ENCODE assay signal across 19 mouse cellular contexts in the genomic region with DNA sequence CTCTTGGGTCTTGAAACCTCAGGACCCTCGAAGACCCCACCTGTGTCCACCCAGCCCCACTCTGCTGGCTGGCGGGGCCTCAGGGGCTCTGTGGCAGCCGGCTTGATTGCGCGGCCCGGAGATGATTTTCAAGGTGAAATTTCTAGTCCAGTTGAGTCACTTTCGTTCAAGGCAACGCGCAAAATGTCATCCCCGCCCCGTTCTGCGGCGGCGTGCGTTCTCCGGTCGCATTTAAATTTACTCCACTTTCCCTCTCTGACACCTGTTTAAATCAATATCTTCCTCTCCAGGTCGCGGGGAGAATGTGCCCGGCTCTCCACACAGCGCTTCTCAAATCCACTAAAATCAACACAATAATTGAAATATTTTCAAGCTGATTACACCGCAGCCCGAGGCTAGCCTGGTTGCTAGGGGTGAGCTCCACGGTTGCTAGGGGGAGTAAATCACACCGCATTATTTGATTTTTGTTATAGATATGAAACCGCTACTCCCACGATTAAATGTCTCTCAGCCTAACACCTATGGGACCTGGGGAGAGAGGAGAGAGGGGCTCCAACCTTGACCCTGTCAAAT. TPM values are rescaled to one million over a fixed set of nuclear protein-coding genes. Genes with fewer than 3 reads are reported as not detected.
DNase-seq lines count a peak whose midpoint lies in the region; ATAC-seq lines count a peak whose summit lies in the region.
"Had no signal": no experiment of that assay in that cellular context is flagged by ENCODE, and none has a peak within 500 bp of the region (broad histone marks: within the 10 kb centered on the region; RNA-seq: fewer than 3 reads in every experiment).

No protein-coding gene starts in this region.

- H3K4me3 ChIP-seq in kidney, embryonic 14.5 days (ENCODE audit: low read length) = no peak overlapping the region
- H3K4me3 ChIP-seq in embryonic facial prominence, embryonic 12.5 days = no peak overlapping the region
- H3K4me3 ChIP-seq in midbrain, embryonic 16.5 days (ENCODE audit: low read depth, low read length) = peak overlapping the region; percentile 18
- H3K4me3 ChIP-seq: erythroblast, embryonic 14.5 days; heart, embryonic 13.5 days; layer of hippocampus, adult 2 months; limb, embryonic 15.5 days had no signal

- WGBS in kidney, embryonic 14.5 days = 29% methylated on average over 27 of the region's 27 CpGs
- WGBS in embryonic facial prominence, embryonic 12.5 days = 26% methylated on average over 27 of the region's 27 CpGs
- WGBS in midbrain, embryonic 16.5 days = 16% methylated on average over 27 of the region's 27 CpGs

- no peaks in the 10 kb centered on the region for H3K36me3 ChIP-seq in kidney, embryonic 14.5 days (ENCODE audit: control insufficient read depth, insufficient read depth, low read length)
- H3K36me3 ChIP-seq in embryonic facial prominence, embryonic 12.5 days = no peaks in the 10 kb centered on the region
- no peaks in the 10 kb centered on the region for H3K36me3 ChIP-seq in midbrain, embryonic 16.5 days (ENCODE audit: control insufficient read depth, insufficient read depth, low read length)
- H3K36me3 ChIP-seq: heart, embryonic 13.5 days; limb, embryonic 15.5 days had no signal

- H3K4me2 ChIP-seq in kidney, embryonic 14.5 days (replicated peaks; ENCODE audit: low read depth, low read length) = 0 out of 2 replicates have a peak overlapping the region, but pooled peaks have one; percentile 12
- H3K4me2 ChIP-seq in embryonic facial prominence, embryonic 12.5 days (replicated peaks) = peak overlapping the region; percentile 9; the same call in 1 of the 2 replicates
- peak overlapping the region; percentile 48 for H3K4me2 ChIP-seq in midbrain, embryonic 16.5 days (ENCODE audit: low read length)
- H3K4me2 ChIP-seq: heart, embryonic 13.5 days; limb, embryonic 15.5 days had no signal

- H3K9ac ChIP-seq in kidney, embryonic 14.5 days (ENCODE audit: low read depth, low read length) = no peak overlapping the region
- no peak overlapping the region for H3K9ac ChIP-seq in embryonic facial prominence, embryonic 12.5 days
- 0 out of 2 replicates have a peak overlapping the region, but pooled peaks have one; percentile 32 for H3K9ac ChIP-seq in midbrain, embryonic 16.5 days (ENCODE audit: low read depth, low read length)
- H3K9ac ChIP-seq: heart, embryonic 13.5 days; limb, embryonic 15.5 days had no signal

- no peak overlapping the region for H3K27ac ChIP-seq in kidney, embryonic 14.5 days (ENCODE audit: low read depth, low read length)
- H3K27ac ChIP-seq in embryonic facial prominence, embryonic 12.5 days = no peak overlapping the region
- peak overlapping the region; percentile 71 for H3K27ac ChIP-seq in midbrain, embryonic 16.5 days (ENCODE audit: low read length)
- H3K27ac ChIP-seq: heart, embryonic 13.5 days; layer of hippocampus, adult 2 months; limb, embryonic 15.5 days had no signal

- no peak for DNase-seq in kidney, adult 18-20 months
- peak; percentile 87 for DNase-seq in adrenal gland, adult 2 months
- no peak for DNase-seq in spleen, postnatal 10 days (ENCODE audit: low spot score in 2 of 2)
- DNase-seq in yolk sac, embryonic 10.5 days (ENCODE audit: low spot score) = no peak
- DNase-seq: gastrocnemius, postnatal 25 days; lung, adult 2 months; thymus, postnatal 25 days had no signal

- H3K9me3 ChIP-seq in kidney, embryonic 14.5 days (ENCODE audit: control insufficient read depth, low read length) = peaks cover 9% of the 10 kb centered on the region; the same call in 1 of the 2 replicates
- H3K9me3 ChIP-seq in embryonic facial prominence, embryonic 12.5 days = no peaks in the 10 kb centered on the region
- no peaks in the 10 kb centered on the region for H3K9me3 ChIP-seq in midbrain, embryonic 16.5 days (replicated peaks; ENCODE audit: control insufficient read depth, low read length, poor library complexity, severe bottlenecking)
- H3K9me3 ChIP-seq: limb, embryonic 15.5 days had no signal

- ATAC-seq in kidney, embryonic 14.5 days (ENCODE audit: low FRiP score, low TSS enrichment) = no peak
- no peak for ATAC-seq in embryonic facial prominence, embryonic 12.5 days (ENCODE audit: insufficient number of reproducible peaks, insufficient read depth, low FRiP score, low TSS enrichment)
- 0 out of 2 replicates have a peak, but pooled peaks have one; percentile 27 for ATAC-seq in midbrain, embryonic 16.5 days
- no peak for ATAC-seq in inflammation-experienced regulatory T-cells, adult 6 months
- ATAC-seq: activated CD4-positive, CD25-positive, alpha-beta regulatory T cell, adult 4 months had no signal

- peaks cover 51% of the 10 kb centered on the region for H3K27me3 ChIP-seq in kidney, embryonic 14.5 days (ENCODE audit: control insufficient read depth, insufficient read depth, low read length)
- H3K27me3 ChIP-seq in embryonic facial prominence, embryonic 12.5 days = peaks cover 69% of the 10 kb centered on the region
- peaks cover 12% of the 10 kb centered on the region for H3K27me3 ChIP-seq in midbrain, embryonic 16.5 days (ENCODE audit: control insufficient read depth, insufficient read depth, low read depth, low read length)

- peaks cover 20% of the 10 kb centered on the region for H3K4me1 ChIP-seq in kidney, embryonic 14.5 days (ENCODE audit: control insufficient read depth, insufficient read depth, low read length)
- H3K4me1 ChIP-seq in embryonic facial prominence, embryonic 12.5 days = peaks cover 18% of the 10 kb centered on the region
- peaks cover 26% of the 10 kb centered on the region for H3K4me1 ChIP-seq in midbrain, embryonic 16.5 days (ENCODE audit: control insufficient read depth, insufficient read depth, low read length)

RNA-seq across cellular contexts. Expression of gene Uncx, which starts 37.0 kb away (rescaled TPM):
- polyA plus RNA-seq in kidney, embryonic 14.5 days (2014; fragmentation: Nextera tagmentation; extraction: Ambion mirVana) = 130 and 131 TPM in 2 replicates
- total RNA-seq in adrenal gland, adult 2 months (2021) = not detected
- 0.04 TPM in 1 of 2 replicates, not detected in the other for polyA plus RNA-seq in adrenal gland, adult 2 months (2012; rRNA removed)
- polyA plus RNA-seq in embryonic facial prominence, embryonic 12.5 days (2016; fragmentation: Nextera tagmentation; extraction: Ambion mirVana) = 5.0 and 6.4 TPM in 2 replicates
- polyA plus RNA-seq in midbrain, embryonic 16.5 days (2015; fragmentation: Nextera tagmentation; extraction: Ambion mirVana) = 22.5 and 23.8 TPM in 2 replicates
- not detected for polyA plus RNA-seq in inflammation-experienced regulatory T-cells, adult 6 months (2017; shearing (Covaris generic))
- total RNA-seq: common myeloid progenitor, adult 5-6 weeks; gastrocnemius, postnatal 25 days; layer of hippocampus, adult 2 months; megakaryocyte-erythroid progenitor cell, adult 5-6 weeks had no signal
- polyA plus RNA-seq: activated CD4-positive, CD25-positive, alpha-beta regulatory T cell, adult 4 months; erythroblast, embryonic 14.5 days; heart, embryonic 13.5 days; lung, adult 2 months; stomach, embryonic 16.5 days had no signal
